Mouse (Mus musculus): Measurements from ENCODE around the gene Ube2d3. TPM values are rescaled to one million over a fixed set of nuclear protein-coding genes. Genes with fewer than 3 reads are reported as not detected.

Gene Ube2d3
- polyA plus RNA-seq, 1 experiment from 2014 or later, result 536 TPM

- Histone ChIP-seq H3K4me3 (ENCODE audit: low read length) (peak within 1 kb of the TSS; percentile 74), H3K36me3 (ENCODE audit: insufficient read depth, low read length) (no peaks in the 10 kb centered on the region; the same call in 1 of the 2 replicates), H3K9ac (replicated peaks; ENCODE audit: low read length) (peak within 1 kb of the TSS; percentile 89), H3K4me2 (replicated peaks; ENCODE audit: low read depth, low read length) (peak within 1 kb of the TSS; percentile 81), H3K9me3 (ENCODE audit: low read length) (no peaks in the 10 kb centered on the region), H3K27me3 (ENCODE audit: insufficient read depth, low read length) (no peaks in the 10 kb centered on the region), H3K4me1 (ENCODE audit: insufficient read depth, low read length) (peaks cover 15% of the 10 kb centered on the region), H3K27ac (ENCODE audit: low read length) (peak within 1 kb of the TSS; percentile 94)
- under 1% methylated on average over 8 of the region's 8 CpGs for WGBS
- peak; percentile 8; the same call in 1 of the 2 replicates for ATAC-seq (ENCODE audit: low FRiP score, low TSS enrichment)
Observed at GRCm38 (mm10) chr3:135423608-135424212, 14.2 kb upstream of the Ube2d3 start, which contains the start of gene Cisd2. Gene Cisd2, minus strand, starts transcription at chr3:135423925.

- Histone ChIP-seq H3K9ac (replicated peaks; ENCODE audit: low read length) (peak overlapping the region; percentile 70), H3K36me3 (ENCODE audit: insufficient read depth, low read length) (peaks cover 3% of the 10 kb centered on the region; the same call in 1 of the 2 replicates), H3K27ac (ENCODE audit: low read length) (peak overlapping the region; percentile 100), H3K4me3 (ENCODE audit: low read length) (peak overlapping the region; percentile 64), H3K9me3 (ENCODE audit: low read length) (no peaks in the 10 kb centered on the region), H3K27me3 (ENCODE audit: insufficient read depth, low read length) (no peaks in the 10 kb centered on the region), H3K4me1 (ENCODE audit: insufficient read depth, low read length) (peaks cover 9% of the 10 kb centered on the region), H3K4me2 (replicated peaks; ENCODE audit: low read depth, low read length) (peak overlapping the region; percentile 60)
- 46% methylated on average over 14 of the region's 14 CpGs for WGBS
- ATAC-seq (ENCODE audit: low FRiP score, low TSS enrichment), result no peak
Observed at GRCm38 (mm10) chr3:135436901-135437616, 890 bp upstream of the Ube2d3 start.

- peak overlapping the region; percentile 99 for H3K9ac ChIP-seq (replicated peaks; ENCODE audit: low read length)
- peak overlapping the region; percentile 100 for H3K27ac ChIP-seq (ENCODE audit: low read length)
- peak overlapping the region; percentile 21 for H3K4me2 ChIP-seq (replicated peaks; ENCODE audit: low read depth, low read length)
- H3K36me3 ChIP-seq (ENCODE audit: insufficient read depth, low read length), result peaks cover 3% of the 10 kb centered on the region; the same call in 1 of the 2 replicates
- H3K4me1 ChIP-seq (ENCODE audit: insufficient read depth, low read length), result peaks cover 16% of the 10 kb centered on the region
- peak overlapping the region; percentile 64 for H3K4me3 ChIP-seq (ENCODE audit: low read length)
- peak; percentile 84 for ATAC-seq (ENCODE audit: low FRiP score, low TSS enrichment)
- no peaks in the 10 kb centered on the region for H3K9me3 ChIP-seq (ENCODE audit: low read length)
- 0% methylated on average over 25 of the region's 50 CpGs for WGBS
- H3K27me3 ChIP-seq (ENCODE audit: insufficient read depth, low read length), result no peaks in the 10 kb centered on the region
Observed at GRCm38 (mm10) chr3:135438531-135438912, 573 bp downstream of the Ube2d3 start.

GRCm38 (mm10) chr3:135438913-135439531 is 1.1 kb downstream of the Ube2d3 start:
- Histone ChIP-seq H3K4me2 (replicated peaks; ENCODE audit: low read depth, low read length) (peak overlapping the region; percentile 95), H3K27me3 (ENCODE audit: insufficient read depth, low read length) (no peaks in the 10 kb centered on the region), H3K4me3 (ENCODE audit: low read length) (peak overlapping the region; percentile 64), H3K4me1 (ENCODE audit: insufficient read depth, low read length) (peaks cover 17% of the 10 kb centered on the region), H3K36me3 (ENCODE audit: insufficient read depth, low read length) (peaks cover 3% of the 10 kb centered on the region; the same call in 1 of the 2 replicates), H3K9ac (replicated peaks; ENCODE audit: low read length) (peak overlapping the region; percentile 99), H3K27ac (ENCODE audit: low read length) (peak overlapping the region; percentile 100), H3K9me3 (ENCODE audit: low read length) (no peaks in the 10 kb centered on the region)
- peak; percentile 74 for ATAC-seq (ENCODE audit: low FRiP score, low TSS enrichment)
- WGBS, result under 1% methylated on average over 62 of the region's 76 CpGs

GRCm38 (mm10) chr3:135439651-135440050 is 1.7 kb downstream of the Ube2d3 start:
- Histone ChIP-seq H3K4me2 (replicated peaks; ENCODE audit: low read depth, low read length) (peak overlapping the region; percentile 95), H3K4me3 (ENCODE audit: low read length) (peak overlapping the region; percentile 64), H3K9me3 (ENCODE audit: low read length) (no peaks in the 10 kb centered on the region), H3K27ac (ENCODE audit: low read length) (peak overlapping the region; percentile 100), H3K36me3 (ENCODE audit: insufficient read depth, low read length) (peaks cover 3% of the 10 kb centered on the region; the same call in 1 of the 2 replicates), H3K4me1 (ENCODE audit: insufficient read depth, low read length) (peaks cover 17% of the 10 kb centered on the region), H3K9ac (replicated peaks; ENCODE audit: low read length) (peak overlapping the region; percentile 99), H3K27me3 (ENCODE audit: insufficient read depth, low read length) (no peaks in the 10 kb centered on the region)
- WGBS, result 3% methylated on average over 15 of the region's 15 CpGs
- ATAC-seq (ENCODE audit: low FRiP score, low TSS enrichment), result no peak

- H3K36me3 ChIP-seq (ENCODE audit: insufficient read depth, low read length), result peaks cover 3% of the 10 kb centered on the region; the same call in 1 of the 2 replicates
- peak overlapping the region; percentile 99 for H3K9ac ChIP-seq (replicated peaks; ENCODE audit: low read length)
- WGBS, result 9% methylated on average over 7 of the region's 7 CpGs
- H3K4me1 ChIP-seq (ENCODE audit: insufficient read depth, low read length), result peaks cover 19% of the 10 kb centered on the region
- peak overlapping the region; percentile 30 for H3K27ac ChIP-seq (ENCODE audit: low read length)
- peak overlapping the region; percentile 64 for H3K4me3 ChIP-seq (ENCODE audit: low read length)
- ATAC-seq (ENCODE audit: low FRiP score, low TSS enrichment), result no peak
- H3K9me3 ChIP-seq (ENCODE audit: low read length), result no peaks in the 10 kb centered on the region
- peak overlapping the region; percentile 95 for H3K4me2 ChIP-seq (replicated peaks; ENCODE audit: low read depth, low read length)
- no peaks in the 10 kb centered on the region for H3K27me3 ChIP-seq (ENCODE audit: insufficient read depth, low read length)
Observed at GRCm38 (mm10) chr3:135440221-135440620, 2.3 kb downstream of the Ube2d3 start.

- WGBS, result 20% methylated on average over 10 of the region's 10 CpGs
- H3K4me1 ChIP-seq (ENCODE audit: insufficient read depth, low read length), result peaks cover 19% of the 10 kb centered on the region
- H3K4me3 ChIP-seq (ENCODE audit: low read length), result peak overlapping the region; percentile 64
- H3K9ac ChIP-seq (replicated peaks; ENCODE audit: low read length), result peak overlapping the region; percentile 99
- H3K27ac ChIP-seq (ENCODE audit: low read length), result no peak overlapping the region
- peak overlapping the region; percentile 95 for H3K4me2 ChIP-seq (replicated peaks; ENCODE audit: low read depth, low read length)
- no peak for ATAC-seq (ENCODE audit: low FRiP score, low TSS enrichment)
- H3K36me3 ChIP-seq (ENCODE audit: insufficient read depth, low read length), result peaks cover 3% of the 10 kb centered on the region; the same call in 1 of the 2 replicates
- no peaks in the 10 kb centered on the region for H3K9me3 ChIP-seq (ENCODE audit: low read length)
- H3K27me3 ChIP-seq (ENCODE audit: insufficient read depth, low read length), result no peaks in the 10 kb centered on the region
Observed at GRCm38 (mm10) chr3:135440621-135441020, 2.7 kb downstream of the Ube2d3 start.

- Histone ChIP-seq H3K9ac (replicated peaks; ENCODE audit: low read length) (no peak overlapping the region), H3K27me3 (ENCODE audit: insufficient read depth, low read length) (no peaks in the 10 kb centered on the region), H3K27ac (ENCODE audit: low read length) (no peak overlapping the region), H3K4me2 (replicated peaks; ENCODE audit: low read depth, low read length) (no peak overlapping the region), H3K36me3 (ENCODE audit: insufficient read depth, low read length) (peaks cover 2% of the 10 kb centered on the region; the same call in 1 of the 2 replicates), H3K4me3 (ENCODE audit: low read length) (no peak overlapping the region), H3K4me1 (ENCODE audit: insufficient read depth, low read length) (0 out of 2 replicates have a peak, but pooled peaks cover 11% of the 10 kb centered on the region), H3K9me3 (ENCODE audit: low read length) (no peaks in the 10 kb centered on the region)
- no peak for ATAC-seq (ENCODE audit: low FRiP score, low TSS enrichment)
Observed at GRCm38 (mm10) chr3:135444930-135445329, 7.0 kb downstream of the Ube2d3 start.

- no peak overlapping the region for H3K27ac ChIP-seq (ENCODE audit: low read length)
- H3K36me3 ChIP-seq (ENCODE audit: insufficient read depth, low read length), result peaks cover 26% of the 10 kb centered on the region
- H3K27me3 ChIP-seq (ENCODE audit: insufficient read depth, low read length), result no peaks in the 10 kb centered on the region
- no peak overlapping the region for H3K4me2 ChIP-seq (replicated peaks; ENCODE audit: low read depth, low read length)
- no peak for ATAC-seq (ENCODE audit: low FRiP score, low TSS enrichment)
- H3K9ac ChIP-seq (replicated peaks; ENCODE audit: low read length), result no peak overlapping the region
- H3K9me3 ChIP-seq (ENCODE audit: low read length), result no peaks in the 10 kb centered on the region
- H3K4me3 ChIP-seq (ENCODE audit: low read length), result no peak overlapping the region
- H3K4me1 ChIP-seq (ENCODE audit: insufficient read depth, low read length), result no peaks in the 10 kb centered on the region
Observed at GRCm38 (mm10) chr3:135458981-135459380, 21.0 kb downstream of the Ube2d3 start.

Measured in kidney, embryonic 16.5 days (tissue).